Mouse (Mus musculus) CD4-positive, CD25-positive, alpha-beta regulatory T cell, adult 2 months (primary cell): ENCODE measurements around the gene Pgf.
A peak's percentile ranks its signal among the peaks of the same experiment; 100 is the strongest.

ENCODE experiments used
- DNase-seq: peaks from one replicate; pipeline ENCODE4 v3.0.0-alpha.2; 2012; ENCODE audit warnings: low read depth, low spot score

Gene Pgf

DNA sequence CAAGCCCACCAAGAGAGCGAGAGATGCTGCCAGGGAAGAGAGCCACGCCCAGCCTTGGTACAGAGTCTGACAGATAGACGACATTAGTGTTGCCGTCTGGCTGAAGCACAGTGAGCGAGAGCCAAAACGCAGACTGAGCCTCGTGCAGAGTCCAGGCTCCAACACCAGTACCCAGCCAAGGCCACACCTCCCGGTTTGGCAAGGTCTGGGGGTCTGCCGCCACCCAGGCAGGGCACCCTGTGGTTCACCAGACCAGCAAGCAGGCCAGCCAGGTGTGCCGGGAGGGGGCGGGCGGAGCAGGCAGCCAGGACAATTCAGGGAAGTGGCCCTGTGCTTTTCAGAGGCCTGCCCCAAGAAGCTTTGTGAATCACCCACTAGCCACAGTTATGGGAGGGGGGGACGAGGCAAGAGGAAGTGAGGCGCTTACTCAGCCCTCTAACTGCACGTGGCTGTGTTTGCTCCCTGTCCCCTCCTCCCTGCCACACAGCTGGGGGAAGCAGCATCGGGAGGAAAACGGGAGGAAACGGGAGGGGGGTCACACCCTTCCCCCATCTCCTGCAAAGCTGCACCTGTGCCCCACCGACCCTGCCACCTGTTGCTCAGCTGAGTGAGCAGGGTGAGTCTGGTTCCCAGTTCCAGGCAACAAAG, 15.0 kb upstream of the Pgf start:
- DNase-seq = peak; percentile 32

DNA sequence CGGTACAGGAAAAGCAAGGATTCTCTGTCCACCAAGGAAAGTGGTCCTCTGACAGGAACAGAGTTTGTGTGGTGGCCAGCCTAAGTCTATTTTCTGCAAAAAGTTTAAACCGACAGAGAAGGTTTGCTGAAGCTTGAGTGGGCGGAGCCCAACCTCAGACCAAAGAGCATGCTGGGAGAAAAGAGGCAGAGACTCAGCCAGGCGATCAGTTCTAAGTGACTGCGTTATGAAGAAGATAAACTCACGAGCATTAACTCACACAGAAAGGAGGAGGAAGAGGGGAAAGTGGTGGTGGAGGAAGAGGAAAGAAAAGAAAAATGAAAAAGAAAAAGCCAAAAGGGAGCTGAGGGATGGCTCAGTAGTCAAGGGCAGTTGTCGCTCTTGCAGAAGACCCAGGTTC, 12.7 kb upstream of the Pgf start:
- no peak for DNase-seq

DNA sequence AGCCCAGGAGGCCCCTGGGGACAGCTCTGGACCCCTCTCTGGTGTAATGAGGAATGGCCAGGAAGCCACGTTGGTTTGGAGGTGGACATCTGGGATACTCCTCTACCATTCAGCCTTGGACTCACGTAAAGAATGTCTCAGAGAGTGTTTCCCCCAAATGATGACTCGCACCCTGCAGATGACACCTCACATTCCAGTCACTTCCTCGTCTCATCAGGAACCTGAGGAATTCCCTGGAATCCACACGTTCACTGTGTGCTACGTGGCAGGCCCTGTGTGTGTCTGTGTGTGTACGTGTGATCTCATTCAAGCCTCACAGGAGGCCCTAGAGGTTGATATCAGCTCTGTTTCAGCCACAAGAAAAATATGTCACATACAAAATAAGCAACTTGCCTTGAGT, 8.8 kb upstream of the Pgf start:
- no peak for DNase-seq

DNA sequence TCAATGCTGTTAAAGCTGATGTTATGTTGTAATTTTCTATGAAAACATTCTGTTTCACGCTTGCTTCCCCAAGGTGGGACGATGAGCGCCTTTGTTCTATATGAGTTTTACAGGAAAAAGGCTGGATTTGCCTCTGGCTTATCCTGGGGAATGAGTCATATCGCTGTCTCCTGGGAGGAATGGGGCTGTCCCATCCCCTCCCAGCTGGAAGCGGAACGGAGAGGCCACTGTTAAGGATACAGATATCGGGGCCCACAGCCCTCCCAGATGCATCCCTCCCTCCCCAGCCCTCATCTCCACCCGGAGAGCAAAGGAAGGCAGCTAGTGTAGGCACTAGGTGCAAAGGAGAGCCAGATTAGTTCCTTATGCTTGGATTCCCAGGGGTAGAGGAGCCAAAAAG, 8.2 kb upstream of the Pgf start:
- DNase-seq = no peak

DNA sequence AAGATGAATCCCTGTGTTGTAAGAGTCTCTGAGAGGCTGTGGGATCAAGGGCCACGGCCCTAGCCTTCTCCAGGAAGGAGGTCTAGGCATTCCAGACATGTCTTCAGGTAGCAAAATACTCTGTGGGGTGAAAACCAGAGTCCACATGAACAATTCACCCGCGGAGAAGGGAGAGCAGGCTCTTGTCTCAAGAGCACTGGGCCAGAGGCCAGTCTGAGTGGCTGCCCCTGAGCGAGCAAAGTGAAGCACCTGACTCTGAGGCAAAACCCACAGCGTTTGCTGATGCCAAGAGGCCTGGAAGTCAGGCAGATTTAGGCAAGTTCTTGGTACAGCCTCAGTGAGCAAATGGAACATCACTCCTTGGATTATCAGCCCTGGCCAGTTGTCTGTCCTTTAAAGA, 6.5 kb upstream of the Pgf start:
- no peak for DNase-seq

DNA sequence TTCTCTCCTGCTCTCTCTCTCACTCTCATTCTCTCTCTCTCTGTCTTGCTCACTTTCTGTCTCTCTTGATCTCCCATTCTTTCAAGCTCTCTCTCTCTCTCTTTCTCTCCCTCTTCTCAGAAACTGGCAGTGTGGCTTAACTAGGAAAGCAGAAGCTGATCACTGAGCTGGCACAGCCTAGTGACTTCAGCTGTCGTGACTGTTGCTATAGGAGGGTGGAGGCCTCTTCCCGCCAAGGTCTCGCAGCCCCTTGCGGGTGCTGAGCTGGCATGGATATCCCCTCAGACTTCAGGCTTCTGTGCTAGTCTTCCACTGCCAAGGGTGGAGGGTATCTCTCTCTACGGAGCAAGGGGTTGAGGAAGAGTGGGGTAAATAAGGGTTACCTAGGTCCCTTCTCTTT, 5.3 kb upstream of the Pgf start:
- DNase-seq = no peak

DNA sequence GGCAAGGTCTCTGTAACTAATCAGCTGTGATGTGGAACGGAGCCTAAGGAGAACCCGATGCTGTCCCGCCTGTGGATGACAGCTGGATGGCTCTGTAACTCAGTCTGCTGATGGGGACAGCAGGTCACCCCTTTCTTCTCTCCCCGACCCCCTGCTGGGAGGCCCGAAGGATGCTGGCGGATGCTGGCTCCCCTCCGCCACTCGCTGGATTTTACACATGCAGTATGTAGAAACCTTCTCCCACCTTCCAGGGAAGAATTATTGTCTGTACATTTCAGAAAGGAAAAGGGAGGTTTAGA, 4.7 kb upstream of the Pgf start:
- no peak for DNase-seq

DNA sequence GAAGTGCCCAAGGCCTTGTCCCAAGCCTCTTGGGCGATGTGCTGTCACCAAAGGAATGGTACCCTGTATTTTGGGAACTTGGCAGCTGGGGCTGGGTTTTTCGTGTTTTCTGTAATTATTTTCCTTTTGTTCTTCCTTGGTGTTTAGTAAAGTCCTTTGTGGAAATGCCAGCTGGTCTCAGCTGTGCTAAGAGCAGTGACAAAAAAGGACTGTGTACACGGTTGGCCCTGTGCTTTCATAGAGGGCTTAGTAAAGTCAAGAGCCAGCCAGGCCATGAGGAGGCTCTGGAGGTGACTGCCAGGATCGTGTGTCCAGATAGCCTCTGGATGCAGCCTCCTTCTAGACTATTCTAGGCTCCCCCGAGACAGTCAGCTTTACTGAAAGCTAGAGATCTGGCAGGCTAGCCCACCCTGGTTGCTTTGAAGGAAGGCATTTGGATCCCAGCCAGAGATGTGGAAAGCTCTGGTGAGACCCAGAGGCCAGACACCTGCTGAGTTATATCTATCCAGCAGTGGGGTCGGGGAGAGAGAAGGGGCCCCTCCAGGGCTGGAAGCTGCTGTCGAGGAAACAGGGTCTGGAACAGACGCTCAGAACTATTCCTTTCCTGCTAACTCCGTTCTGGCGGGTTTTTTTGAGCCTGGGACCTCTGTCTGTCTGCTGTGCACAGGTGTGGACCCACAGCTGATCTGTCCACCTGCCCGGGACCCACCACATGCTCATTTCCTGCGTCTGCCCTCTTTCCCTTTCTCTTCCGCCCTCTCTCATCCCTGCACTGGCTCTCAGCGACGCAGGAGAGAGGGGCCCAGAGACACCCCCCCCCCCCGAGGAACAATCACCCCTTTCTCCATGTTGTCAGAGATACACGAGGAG, 4.1 kb upstream of the Pgf start:
- DNase-seq = no peak

DNA sequence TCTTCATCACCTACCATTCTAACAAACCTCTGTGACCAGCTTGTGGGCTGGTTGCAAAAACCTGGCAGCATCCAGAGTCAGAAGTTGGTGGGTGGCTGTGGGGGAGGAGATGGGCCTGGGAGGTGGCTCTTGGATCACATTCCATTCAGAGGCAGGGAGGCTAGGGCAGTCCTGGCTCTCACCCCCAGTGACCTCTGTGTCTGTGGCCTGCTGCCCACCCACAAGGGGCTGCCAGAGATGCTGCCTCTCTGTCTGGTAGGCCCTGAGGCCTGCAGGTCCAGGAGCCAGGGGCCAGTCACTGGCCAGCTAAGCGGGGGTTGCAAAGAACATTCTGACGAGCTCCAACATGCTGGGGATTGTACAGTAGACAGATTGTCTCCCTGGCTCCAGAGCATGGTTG, 704 bp upstream of the Pgf start:
- DNase-seq = no peak

DNA sequence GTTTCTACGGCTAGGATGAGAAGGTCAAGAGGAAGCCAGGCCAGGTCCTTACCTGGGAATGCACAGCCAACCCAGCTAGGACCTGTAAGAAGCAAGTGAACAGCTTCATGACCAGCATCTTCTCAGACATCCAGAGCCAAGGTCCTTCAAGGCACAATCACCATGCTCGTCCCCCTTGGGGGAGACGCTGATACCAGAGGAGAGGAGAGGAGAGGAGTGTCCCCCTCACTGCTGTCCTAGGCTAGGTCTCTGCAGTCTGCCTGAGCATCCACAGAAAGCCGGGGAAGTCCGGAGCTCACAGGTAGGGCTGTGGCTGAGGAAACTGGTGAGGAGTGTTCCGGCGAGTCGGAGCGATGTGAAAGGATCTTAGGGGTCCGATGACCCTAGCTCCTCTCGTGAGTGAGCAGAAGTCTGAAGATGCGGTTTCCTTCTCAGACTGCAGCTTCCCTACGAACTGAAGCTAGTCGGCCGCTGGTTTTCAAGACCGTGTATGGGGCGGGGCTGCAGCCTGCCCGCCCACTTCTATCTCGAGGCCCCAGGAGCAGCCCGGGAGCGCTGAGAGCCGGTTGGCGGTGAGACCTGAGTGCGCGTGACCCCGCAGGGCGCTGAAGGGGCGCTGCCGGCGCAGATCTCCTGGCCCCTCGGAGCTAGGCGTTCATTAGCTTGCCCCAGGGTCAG, 605 bp downstream of the Pgf start:
- peak; percentile 70 for DNase-seq

DNA sequence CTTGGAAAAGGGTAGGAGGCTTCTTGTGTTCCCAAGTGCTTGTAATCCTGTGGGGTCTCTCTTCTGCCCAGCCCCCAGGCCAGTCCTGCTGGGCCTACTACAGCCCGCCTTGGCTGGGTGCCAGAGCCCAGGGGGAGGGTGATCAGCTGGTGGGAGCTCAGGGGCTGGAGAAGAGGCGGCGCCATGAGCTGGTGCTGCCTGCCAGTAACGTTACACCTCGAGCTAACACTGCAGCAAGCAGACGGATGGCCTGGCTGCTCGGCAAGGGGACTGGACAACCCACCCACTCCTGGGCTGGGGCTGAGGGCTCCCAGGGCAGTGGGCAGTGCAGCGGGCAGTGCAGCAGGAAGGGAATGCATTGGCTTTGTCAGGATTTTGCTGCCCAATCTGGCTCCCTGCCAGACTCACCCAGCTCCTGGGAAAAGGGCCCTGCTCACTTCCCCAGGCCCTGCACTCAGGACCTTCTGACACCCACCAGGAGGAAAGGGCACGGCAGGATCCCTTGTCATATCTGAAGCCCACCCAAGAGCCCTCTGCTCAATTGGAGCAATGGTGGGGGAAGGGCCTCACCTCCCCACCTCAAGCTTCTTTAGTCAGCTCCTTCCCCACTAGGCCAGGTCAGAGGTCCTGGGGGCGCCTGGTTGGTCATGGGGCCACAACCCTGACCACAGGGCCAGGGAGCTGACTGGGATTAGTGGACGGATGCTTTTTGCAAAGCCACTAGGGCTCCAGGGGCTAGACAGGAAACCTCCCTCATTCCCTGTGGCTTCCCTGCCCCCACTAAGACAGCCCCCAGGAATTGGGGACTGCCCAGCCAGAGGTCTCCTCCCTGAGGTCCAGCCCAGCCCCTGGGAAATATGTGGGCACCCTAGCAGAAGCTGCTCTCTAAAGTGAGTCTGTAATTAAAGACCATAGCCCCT, 1.4 kb downstream of the Pgf start:
- DNase-seq = no peak

DNA sequence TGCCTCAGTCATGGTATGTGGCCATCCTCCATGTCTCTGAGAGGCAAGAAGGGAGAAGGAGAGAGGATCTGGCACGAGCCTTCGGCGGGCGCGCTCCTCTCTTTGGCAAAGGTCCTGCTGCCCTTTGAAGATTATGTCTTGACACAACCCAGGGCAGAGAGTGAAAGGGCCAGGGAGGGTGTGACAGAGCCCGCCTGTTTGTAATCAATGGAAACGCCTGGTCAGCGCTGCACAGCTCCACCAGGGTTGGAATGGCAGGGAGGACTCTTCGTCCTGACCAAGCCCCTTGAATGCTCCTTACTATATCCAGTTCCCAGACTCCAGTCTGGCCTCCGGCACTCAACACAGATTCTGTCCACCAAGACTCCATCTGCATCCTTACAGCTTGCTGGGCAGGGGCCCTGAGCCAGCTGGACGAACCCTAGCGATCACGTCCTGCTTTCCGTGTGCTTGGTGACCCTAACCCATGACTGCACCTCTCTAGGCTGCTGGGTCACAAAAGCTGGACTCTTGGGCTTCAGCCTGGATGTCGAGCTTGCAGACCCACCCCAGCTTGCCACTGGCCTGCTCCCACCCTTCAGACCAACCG, 2.4 kb downstream of the Pgf start:
- no peak for DNase-seq

DNA sequence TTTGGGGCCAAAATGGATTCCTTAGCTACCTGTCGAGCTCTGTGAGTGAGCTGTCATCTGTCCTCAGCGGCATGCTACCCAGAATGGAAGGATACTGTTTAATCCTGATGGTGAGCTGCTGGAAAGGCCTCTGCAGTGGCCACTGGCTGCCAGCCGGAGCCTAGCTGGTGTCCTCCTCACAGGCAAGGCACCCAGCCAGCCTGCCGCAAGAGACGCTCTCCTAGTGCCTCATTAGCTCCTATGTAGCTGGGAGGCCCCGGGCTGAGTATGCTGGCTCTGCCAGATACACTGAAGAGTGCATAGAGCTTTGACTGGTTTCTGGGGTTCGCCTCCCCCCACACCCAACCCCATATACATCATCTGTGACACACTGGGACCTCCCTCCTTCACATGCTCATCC, 3.6 kb downstream of the Pgf start:
- DNase-seq = no peak

DNA sequence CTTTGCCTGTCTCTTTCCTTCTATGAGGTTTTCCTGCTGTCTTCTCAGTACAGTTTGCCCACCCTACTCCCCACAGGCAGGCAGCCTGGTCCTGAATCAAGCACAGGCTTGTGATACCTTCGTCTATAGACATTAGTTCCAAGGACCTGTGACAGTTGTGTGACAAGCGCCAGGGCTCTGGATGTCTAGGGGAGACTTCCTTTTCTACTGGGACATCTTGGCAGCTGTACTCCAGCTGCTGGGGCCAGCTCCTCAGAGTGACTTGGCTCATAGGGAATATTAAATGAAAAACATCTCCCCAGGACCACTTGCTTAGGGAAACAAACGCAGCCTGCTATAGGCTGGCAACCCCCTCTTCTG, 6.7 kb downstream of the Pgf start:
- no peak for DNase-seq

DNA sequence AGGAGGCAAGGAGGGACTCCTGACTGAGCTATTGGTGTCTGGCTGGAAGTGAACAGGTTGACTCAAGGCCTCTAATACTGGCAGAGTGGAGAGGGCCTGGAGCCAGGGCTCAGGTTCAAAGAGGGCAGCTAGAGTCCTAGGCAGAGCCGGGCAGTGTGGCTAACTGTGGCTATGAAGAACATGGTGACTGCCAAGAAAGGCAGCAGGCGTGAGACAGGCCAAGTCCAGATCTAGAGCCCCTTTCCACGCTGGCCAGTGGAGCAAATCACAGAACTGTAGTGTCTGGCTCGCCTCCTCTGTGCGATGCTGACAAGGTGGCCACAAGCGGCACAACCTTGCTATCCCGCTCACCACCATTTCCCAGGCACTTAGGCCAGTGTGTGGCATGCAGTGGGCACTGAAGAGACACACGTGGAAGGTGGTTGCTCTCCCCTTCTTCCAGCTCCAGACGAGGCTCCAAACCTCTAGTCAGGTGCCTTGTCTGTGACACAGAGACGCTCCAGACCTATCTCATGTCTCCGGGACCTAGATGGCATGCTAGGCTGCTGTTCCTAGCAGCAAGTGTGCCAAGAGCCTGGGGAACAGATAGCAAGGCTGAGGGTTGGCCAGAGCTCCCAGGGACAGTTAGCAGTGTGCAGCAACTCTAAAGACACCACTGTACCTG, 7.2 kb downstream of the Pgf start:
- DNase-seq = no peak

DNA sequence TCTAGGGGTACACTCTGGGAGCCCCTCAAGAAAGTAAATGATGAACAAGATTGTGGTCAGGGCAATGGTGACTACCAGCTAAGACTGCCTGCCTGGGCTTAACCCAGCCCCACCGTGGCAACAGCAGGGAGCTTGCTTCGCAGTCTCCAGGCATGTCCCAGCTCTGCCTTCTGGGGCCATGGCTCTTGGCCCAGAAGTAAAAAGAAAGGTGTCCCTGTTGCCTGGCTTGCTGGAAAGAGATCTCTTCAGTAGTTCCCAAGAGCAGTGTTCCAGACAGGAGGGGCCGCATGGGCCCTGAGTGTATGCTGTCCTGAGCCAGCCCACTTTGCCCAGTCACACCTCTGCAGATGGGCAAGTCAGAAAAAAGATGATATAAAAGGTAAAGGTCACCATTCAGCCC, 7.7 kb downstream of the Pgf start:
- no peak for DNase-seq

DNA sequence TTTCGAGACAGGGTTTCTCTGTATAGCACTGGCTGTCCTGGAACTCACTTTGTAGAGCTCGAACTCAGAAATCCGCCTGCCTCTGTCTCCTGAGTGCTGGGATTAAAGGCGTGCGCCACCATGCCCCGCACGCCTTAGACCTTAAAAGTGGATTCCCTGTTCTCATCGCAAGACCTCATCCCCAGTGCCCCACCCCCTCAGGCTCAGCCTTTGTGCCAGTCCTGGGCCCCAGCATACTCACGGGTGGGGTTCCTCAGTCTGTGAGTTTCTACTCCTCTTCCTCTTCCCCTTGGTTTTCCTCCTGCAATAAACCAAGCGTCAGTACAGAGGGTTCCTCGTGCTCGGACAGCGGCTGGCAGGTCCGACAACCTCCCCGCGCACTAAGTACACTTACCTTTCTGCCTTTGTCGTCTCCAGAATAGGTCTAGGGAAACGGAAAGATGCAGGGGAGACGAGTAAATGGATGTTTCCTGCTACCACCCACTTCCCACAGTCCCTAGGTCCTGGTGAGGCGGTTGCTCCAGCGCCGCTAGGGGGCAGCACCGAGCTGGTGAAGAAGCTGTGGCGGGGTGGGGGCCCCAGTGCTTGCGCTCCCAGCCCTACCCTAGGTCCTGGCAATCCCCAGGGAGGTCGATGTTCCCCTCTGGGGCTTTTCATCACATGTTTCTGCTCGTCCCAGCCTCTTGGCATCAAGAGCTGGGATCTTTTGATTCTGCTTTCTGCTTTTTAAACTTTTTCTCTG, 8.3 kb downstream of the Pgf start:
- peak; percentile 92 for DNase-seq

DNA sequence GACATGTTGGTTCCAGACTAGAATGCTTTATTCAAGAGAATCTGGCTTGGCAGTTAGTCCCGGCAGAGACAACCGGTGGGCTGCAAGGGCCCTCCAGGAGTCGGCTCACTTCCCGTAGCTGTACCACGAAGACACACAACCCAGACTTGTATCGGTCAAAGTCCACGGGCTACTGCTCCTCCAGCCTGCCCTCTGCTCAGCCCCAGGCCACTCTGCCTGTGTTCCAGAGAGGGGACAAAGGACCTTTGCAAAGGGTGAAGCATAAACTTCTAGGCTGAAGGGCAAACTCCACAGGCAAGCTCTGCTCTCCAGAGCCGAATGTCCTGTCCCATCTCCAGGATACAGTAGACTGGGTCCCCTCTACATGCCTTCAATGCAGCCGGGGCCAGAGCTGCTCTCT, 11.0 kb downstream of the Pgf start:
- no peak for DNase-seq

DNA sequence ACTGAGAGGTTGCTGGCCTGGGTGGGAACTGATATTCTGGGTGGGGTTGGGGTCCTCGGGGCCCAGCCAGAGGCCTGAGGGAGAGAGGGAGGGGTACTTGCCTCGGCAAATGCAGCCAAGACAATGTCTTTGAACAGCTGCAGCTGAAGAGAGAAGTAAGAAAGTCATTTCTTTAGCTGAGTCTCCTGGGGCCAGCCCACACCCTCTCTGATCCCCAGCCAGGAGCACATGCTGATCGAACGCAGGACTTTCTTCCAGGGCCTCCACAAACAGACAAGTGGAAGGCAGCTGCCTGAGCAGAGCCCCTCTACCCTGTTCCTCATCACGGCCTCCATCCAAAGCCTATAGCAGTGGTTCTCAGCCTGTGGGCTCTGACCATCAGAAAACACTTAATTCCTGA, 12.6 kb downstream of the Pgf start:
- DNase-seq = no peak

DNA sequence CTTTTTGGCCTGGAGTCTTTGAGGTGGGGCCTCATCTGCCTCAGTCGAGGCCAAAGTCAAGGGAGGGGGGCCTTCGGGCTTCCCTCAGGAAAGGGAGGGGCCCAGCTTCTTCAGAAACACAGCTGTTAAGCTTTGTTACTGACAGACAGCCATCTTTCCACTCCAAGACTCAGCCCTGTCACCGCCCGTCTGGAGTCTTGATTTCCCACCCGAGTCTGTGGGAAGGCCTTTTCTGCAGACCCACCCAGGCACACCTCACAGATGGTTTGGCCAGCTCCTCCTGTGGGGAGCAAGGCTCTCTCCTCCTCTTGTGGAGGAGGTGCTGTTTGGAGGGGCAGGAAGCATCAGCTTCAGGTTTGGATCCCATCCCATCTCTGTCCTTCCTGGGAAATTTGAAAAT, 18.0 kb downstream of the Pgf start:
- no peak for DNase-seq
